Mouse (Mus musculus): ENCODE measurements around the gene Lag3. TPM values are rescaled to one million over a fixed set of nuclear protein-coding genes. Genes with fewer than 3 reads are reported as not detected.
A peak's percentile ranks its signal among the peaks of the same experiment; 100 is the strongest.

Gene Lag3
- total and polyA plus RNA-seq, 3 experiments, result 0.52 to 2.0 (median 1.2) TPM

GRCm38 (mm10) chr6:124859725-124860124 lies 51.8 kb downstream of the Lag3 start:
- no peak overlapping the region for H3K4me2 ChIP-seq (ENCODE audit: insufficient read depth, low read depth, poor library complexity, severe bottlenecking)
- TF ChIP-seq IRF4 (IDR thresholded peaks at IDR 0.05; ENCODE audit: low read depth, low read length), result peak; percentile 23; the same call in 1 of the 2 replicates
- peak; percentile 61 to 95 for TF ChIP-seq CTCF (conservative IDR thresholded peaks at IDR 0.05 in 1 of 2, IDR thresholded peaks at IDR 0.05 in 1 of 2; ENCODE audit: low read depth in 2 of 2, low read length in 2 of 2)
- TF ChIP-seq ZC3H11A (IDR thresholded peaks at IDR 0.05; ENCODE audit: low read depth, low read length), result peak; percentile 71
- TF ChIP-seq MEF2A (IDR thresholded peaks at IDR 0.05; ENCODE audit: borderline replicate concordance, low read depth, low read length), result peak; percentile 38; the same call in 1 of the 2 replicates
- no peak for TF ChIP-seq CHD1 (IDR thresholded peaks at IDR 0.05; ENCODE audit: low read depth, low read length)
- no peak for TF ChIP-seq ZMIZ1 (IDR thresholded peaks at IDR 0.05; ENCODE audit: low read depth, low read length)
- TF ChIP-seq USF2 (conservative IDR thresholded peaks at IDR 0.05; ENCODE audit: low read depth, low read length), result no peak
- peak; percentile 40; the same call in 1 of the 2 replicates for TF ChIP-seq NELFE (IDR thresholded peaks at IDR 0.05; ENCODE audit: low read depth, low read length)
- TF ChIP-seq SMC3 (IDR thresholded peaks at IDR 0.05; ENCODE audit: low read depth, low read length), result peak; percentile 93
- 0 out of 2 replicates have a peak, but pooled peaks have one; percentile 18 for TF ChIP-seq NRF1 (IDR thresholded peaks at IDR 0.05; ENCODE audit: low read depth, low read length)
- peak; percentile 96 for TF ChIP-seq RAD21 (IDR thresholded peaks at IDR 0.05; ENCODE audit: low read depth, low read length)
- peak; percentile 41; the same call in 1 of the 2 replicates for TF ChIP-seq MXI1 (IDR thresholded peaks at IDR 0.05; ENCODE audit: low read depth, low read length)
- H3K4me3 ChIP-seq (replicated peaks in 1 of 3; ENCODE audit: low read depth in 2 of 3, low read length in 2 of 3, poor library complexity in 1 of 3), result peak overlapping the region in 1 of 3 experiments; percentile 36
- dilution Hi-C loops (cut with MboI; ENCODE audit: extremely low pct_ligation_motif_present, extremely low pct_unique_long_range_greater_than_20kb, low sequenced_read_pairs) (no loop called here), in situ Hi-C loops (cut with MboI; ENCODE audit: low pct_ligation_motif_present, low pct_unique_long_range_greater_than_20kb, low sequenced_read_pairs) (loop anchor here (25.0 kb wide), 1 partner anchor 178 kb away; the partner anchor contains the start of genes Acrbp and Ing4)
- no peak overlapping the region for H3K27ac ChIP-seq (ENCODE audit: insufficient read depth, low read depth)
- no peaks in the 10 kb centered on the region for H3K9me3 ChIP-seq (replicated peaks; ENCODE audit: low read length)
- peaks cover 28% of the 10 kb centered on the region for H3K27me3 ChIP-seq (replicated peaks)
- H3K79me2 ChIP-seq (replicated peaks; ENCODE audit: control insufficient read depth, extremely low read depth, insufficient read depth, poor library complexity, severe bottlenecking), result no peaks in the 10 kb centered on the region
- H3K9ac ChIP-seq (ENCODE audit: insufficient read depth, low read depth), result no peak overlapping the region
- peak; percentile 78 for DNase-seq (ENCODE audit: extremely low read depth)
- no peaks in the 10 kb centered on the region for H3K36me3 ChIP-seq (replicated peaks in 1 of 2; ENCODE audit: control insufficient read depth in 1 of 2, insufficient read depth in 1 of 2, low read length in 1 of 2)
- H3K4me1 ChIP-seq (ENCODE audit: control insufficient read depth in 1 of 2, insufficient read depth in 2 of 2), result peaks cover 32% of the 10 kb centered on the region in 2 experiments

GRCm38 (mm10) chr6:124858561-124859318 lies 52.8 kb downstream of the Lag3 start:
- Histone ChIP-seq H3K4me1 (ENCODE audit: control insufficient read depth in 1 of 2, insufficient read depth in 2 of 2) (peaks cover 23 to 30% of the 10 kb centered on the region in 2 experiments), H3K79me2 (replicated peaks; ENCODE audit: control insufficient read depth, extremely low read depth, insufficient read depth, poor library complexity, severe bottlenecking) (no peaks in the 10 kb centered on the region), H3K27ac (ENCODE audit: insufficient read depth, low read depth) (no peak overlapping the region), H3K27me3 (replicated peaks) (peaks cover 28% of the 10 kb centered on the region), H3K4me3 (replicated peaks in 1 of 3; ENCODE audit: low read depth in 2 of 3, low read length in 2 of 3, poor library complexity in 1 of 3) (no peak overlapping the region), H3K9me3 (replicated peaks; ENCODE audit: low read length) (no peaks in the 10 kb centered on the region), H3K4me2 (ENCODE audit: insufficient read depth, low read depth, poor library complexity, severe bottlenecking) (no peak overlapping the region), H3K36me3 (replicated peaks in 1 of 2; ENCODE audit: control insufficient read depth in 1 of 2, insufficient read depth in 1 of 2, low read length in 1 of 2) (no peaks in the 10 kb centered on the region), H3K9ac (ENCODE audit: insufficient read depth, low read depth) (no peak overlapping the region)
- in situ Hi-C loops (cut with MboI; ENCODE audit: low pct_ligation_motif_present, low pct_unique_long_range_greater_than_20kb, low sequenced_read_pairs), result loop anchor here (25.0 kb wide), 1 partner anchor 179 kb away; the partner anchor contains the start of genes Acrbp and Ing4
- no peak for TF ChIP-seq MAFK (IDR thresholded peaks at IDR 0.05; ENCODE audit: insufficient replicate concordance, low read length)
- no peak for TF ChIP-seq USF2 (conservative IDR thresholded peaks at IDR 0.05; ENCODE audit: low read depth, low read length)
- no peak for TF ChIP-seq IRF4 (IDR thresholded peaks at IDR 0.05; ENCODE audit: low read depth, low read length)
- TF ChIP-seq SIN3A (IDR thresholded peaks at IDR 0.05; ENCODE audit: low read length), result no peak
- no peak for TF ChIP-seq JUND (conservative IDR thresholded peaks at IDR 0.05; ENCODE audit: low read depth, low read length)
- TF ChIP-seq RCOR1 (conservative IDR thresholded peaks at IDR 0.05; ENCODE audit: low read depth, low read length), result no peak
- DNase-seq (ENCODE audit: extremely low read depth), result no peak
- dilution Hi-C loops (cut with MboI; ENCODE audit: extremely low pct_ligation_motif_present, extremely low pct_unique_long_range_greater_than_20kb, low sequenced_read_pairs), result no loop called here
